Mouse (Mus musculus) heart, postnatal 10 days (tissue): ENCODE measurements around the gene Vps45. TPM values are rescaled to one million over a fixed set of nuclear protein-coding genes. Genes with fewer than 3 reads are reported as not detected.
"Not testable (repeated sequence)": the region's sequence is repeated elsewhere in the genome, so short reads cannot be mapped to it uniquely, and the experiment has no call there.

Source experiments
- DNase-seq, 2 experiments: peaks; one replicate each; pipeline ENCODE4 v3.0.0; 2021
- intact Hi-C: fragments of 180-260 bp; cut with DNase I; formaldehyde crosslinking; loops from one replicate; pipeline ENCODE4 v1.15.1; 2025
- total RNA-seq, 2 experiments: library from RNA; stranded (reverse); gene quantifications; 2 replicates each; pipeline ENCODE4 v1.2.3; 2021

The Vps45 gene
- total RNA-seq, 2 experiments from 2014 or later: 24.7 to 34.4 TPM

- DNase-seq: peak; percentile 83 to 85
- intact Hi-C loops: no loop called here
Observed at GRCm38 (mm10) chr3:95985209-95986000, 72.9 kb downstream of the Vps45 start.

DNA sequence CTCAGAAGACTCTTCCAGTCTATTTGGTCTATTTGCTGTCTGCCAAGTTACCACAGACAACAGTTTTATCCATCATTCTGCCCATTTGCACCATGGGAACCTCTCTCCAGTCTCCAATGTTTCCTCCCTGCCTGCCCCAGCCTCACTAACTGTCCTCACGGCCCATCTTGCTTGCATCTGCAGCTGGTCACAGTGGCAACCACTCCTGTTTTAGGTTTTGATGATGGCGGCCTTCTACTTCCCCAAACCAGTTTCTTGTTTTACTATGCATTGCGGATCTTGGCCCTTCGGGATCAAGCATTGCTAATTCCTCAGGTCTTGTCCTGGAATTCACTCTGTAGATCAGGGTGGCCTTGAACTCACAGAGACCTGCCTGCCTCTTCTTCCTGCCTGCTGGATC lies 76.1 kb downstream of the Vps45 start:
- intact Hi-C loops: no loop called here
- no peak for DNase-seq

- intact Hi-C loops: no loop called here
- no peak for DNase-seq
Observed at GRCm38 (mm10) chr3:95980276-95980970, 77.8 kb downstream of the Vps45 start.

DNA sequence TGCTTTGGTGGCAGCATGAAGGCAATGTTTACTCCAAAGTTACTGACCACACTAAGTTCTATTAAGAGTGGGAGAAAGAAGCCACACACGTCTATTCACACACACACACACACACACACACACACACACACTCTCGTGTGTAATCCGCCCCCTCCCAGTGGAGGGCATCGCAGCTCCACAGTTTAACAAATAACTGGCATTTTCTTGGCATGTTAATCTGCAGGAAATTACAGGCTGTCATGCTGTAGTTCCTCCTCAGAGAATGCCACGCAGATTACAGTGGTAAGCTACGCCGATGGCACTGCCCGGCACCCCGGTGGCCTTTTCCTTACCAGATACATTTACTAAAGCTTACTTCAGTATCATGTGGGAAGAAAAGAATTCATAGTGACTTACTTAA lies 80.0 kb downstream of the Vps45 start:
- intact Hi-C loops: no loop called here

DNA sequence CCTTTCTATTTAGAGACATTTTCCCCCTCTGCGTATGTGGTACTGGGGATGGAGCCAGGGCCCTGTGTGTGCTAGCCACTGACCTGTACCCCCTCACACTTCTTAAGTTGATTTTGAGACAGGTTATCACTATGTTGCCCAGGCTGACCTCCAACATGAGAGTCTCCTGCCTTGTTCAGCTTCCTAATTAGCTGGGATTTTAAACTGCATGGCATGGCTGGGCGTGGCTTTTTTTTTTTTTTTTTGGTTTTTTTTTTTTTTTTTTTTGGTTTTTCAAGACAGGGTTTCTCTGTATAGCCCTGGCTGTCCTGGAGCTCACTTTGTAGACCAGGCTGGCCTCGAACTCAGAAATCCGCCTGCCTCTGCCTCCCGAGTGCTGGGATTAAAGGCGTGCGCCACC lies 80.7 kb downstream of the Vps45 start:
- intact Hi-C loops, DNase-seq: not testable (repeated sequence)

More for the DNA sequence above, 80.0 kb downstream of the Vps45 start:
- DNase-seq: no peak

DNA sequence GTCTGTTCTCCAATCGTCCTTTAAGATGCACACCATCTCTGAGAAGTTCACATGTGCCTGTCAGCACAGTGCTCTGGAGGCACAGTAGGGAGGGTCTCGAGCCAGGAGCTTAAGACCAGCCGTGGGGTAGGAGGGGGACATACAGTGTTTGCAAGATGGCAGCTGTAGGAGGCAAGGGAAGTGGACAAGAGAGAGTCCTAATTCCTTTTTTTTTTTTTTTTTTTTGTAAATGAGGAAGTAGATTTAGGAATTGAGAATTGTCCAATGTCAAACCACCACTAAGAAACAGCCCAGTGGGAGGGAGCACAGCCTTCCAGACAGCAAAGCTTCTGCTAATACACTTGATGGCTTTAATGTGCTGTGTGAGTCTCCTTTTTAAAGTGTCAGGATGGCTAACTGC lies 81.2 kb downstream of the Vps45 start:
- no peak for DNase-seq
- intact Hi-C loops: no loop called here

DNA sequence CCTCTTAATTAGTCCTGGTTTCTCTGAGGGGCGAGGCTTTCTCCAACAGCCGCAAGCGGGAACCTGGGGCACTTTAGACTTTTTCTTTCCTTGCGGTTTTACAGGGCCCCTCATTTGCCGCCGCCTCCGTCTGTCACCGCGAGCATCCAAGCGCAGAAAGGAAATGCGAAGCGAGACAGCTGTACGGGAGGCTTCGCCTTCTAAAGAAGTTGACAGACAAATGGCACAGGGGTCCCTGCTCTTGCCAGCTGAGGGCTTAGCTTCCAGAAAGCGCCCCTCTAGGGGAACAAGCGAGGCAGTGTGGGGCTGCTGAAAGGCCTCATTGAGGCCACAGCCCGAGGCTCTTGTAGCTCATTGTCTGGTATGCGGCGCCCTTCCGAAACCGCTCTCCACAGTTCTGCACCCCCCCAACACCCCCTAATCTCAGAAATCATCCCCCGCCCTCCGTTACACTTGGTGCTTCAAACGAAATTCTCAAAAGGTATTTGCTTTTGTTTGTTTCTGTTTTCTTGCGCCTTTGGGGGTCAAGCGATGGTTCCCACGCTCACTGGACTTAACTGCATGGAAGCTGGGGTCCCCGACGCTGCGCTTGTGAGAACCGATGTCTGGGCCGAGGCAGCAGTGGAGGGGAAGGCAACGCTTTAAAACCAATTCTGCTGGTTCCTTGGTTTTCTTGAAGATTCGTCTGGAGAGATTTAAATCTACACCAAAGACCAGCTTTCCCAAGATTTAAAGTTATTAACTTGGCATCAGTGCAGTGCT lies 85.2 kb downstream of the Vps45 start:
- no peak for DNase-seq
- intact Hi-C loops: no loop called here

DNA sequence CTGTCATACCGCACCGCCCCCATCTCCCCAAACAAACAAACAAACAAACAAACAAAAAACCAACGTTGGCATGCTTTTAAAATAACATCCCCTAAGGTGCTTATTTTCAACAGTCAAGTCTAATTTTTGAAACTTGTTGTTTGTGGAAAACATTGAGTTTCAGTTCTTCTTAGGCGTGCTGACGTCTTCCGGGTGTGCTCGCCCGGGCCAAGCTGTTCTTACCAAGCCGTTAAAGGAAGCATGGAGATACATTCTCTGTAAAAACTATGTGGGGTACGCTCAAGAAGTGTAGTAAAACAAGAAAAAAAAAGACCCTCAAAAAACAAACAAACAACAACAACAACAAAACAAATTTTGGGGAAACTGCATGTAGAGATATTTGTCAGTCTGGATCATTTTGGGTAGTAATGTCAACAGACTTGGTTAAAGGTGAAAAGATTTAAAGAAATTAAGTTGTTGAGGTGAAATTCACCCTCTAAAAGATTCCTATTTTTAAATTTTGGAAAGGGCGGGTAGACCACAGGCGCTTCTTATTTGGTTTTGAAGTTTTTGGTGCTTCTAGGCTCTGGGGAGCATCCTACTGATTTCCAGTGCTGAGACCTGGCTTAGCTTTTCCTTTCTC lies 85.9 kb downstream of the Vps45 start:
- DNase-seq: no peak
- intact Hi-C loops: no loop called here

- DNase-seq, intact Hi-C loops: not testable (repeated sequence)
Observed at GRCm38 (mm10) chr3:95970661-95971060, 87.6 kb downstream of the Vps45 start.

DNA sequence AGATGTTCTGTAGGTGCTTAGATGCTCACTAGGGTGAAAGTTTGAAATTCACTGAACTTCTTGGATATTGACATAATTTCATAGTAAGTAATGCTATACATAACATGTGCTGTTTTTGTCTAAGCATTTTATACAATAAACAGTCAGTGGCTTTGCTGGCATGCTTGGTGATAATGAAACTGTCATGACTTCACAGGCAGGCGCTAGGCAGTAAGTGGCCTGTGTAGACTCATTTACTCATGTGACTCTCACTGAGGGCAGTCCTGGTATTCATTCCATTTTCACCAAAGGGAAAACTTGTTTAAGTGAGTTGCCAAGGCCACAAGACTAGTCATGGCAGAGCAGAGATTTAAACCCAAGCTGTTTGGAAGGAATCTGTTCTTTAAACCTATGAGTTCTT lies 89.0 kb downstream of the Vps45 start:
- intact Hi-C loops: no loop called here
- DNase-seq: no peak

DNA sequence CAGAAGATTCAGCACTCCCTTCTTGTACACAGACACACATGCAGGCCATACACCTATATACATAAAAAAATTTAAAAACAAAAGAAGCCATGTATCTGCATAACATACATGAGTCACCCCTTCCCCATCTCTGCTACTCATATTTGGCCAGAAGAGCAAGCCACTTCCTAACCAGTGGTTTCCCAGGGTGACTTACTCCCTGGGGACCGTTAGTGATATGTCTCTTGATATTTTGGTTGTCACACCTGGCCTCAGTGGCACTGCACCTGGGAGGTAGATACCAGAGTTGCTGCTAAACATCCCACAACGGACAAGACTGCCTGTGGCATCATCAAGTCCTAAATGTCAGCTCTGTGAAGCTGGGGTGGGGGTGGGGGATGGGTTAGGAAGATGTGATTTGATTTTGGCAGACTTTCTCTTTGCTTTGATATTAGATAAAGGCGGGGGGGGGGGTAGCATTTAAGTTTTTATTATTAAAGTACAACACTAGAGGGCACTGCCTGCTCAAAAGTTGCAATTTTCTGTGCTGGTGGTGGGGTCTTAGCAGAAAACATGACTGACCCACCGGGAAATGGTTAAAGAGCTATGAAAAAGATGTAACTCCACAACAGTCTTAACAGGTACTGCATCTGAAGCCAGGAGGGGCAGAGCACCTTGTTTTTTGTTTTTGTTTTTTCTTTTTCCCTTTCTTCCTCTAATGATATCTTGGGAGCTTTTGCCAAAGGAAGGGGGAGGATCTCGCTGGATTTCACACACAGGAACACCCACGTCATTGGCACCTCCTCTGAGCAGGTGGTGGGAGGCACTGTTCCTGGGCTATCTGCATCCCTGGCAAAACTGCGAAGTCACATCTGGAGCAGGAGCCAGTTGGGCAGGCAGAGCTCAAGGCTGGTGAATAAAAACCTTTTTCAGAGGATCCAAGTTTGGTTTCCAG lies 92.5 kb downstream of the Vps45 start:
- DNase-seq: peak; percentile 48 to 69
- intact Hi-C loops: loop anchor here (1.0 to 2.0 kb wide), 3 partner anchors 27 to 181 kb away; no protein-coding TSS in a partner anchor

DNA sequence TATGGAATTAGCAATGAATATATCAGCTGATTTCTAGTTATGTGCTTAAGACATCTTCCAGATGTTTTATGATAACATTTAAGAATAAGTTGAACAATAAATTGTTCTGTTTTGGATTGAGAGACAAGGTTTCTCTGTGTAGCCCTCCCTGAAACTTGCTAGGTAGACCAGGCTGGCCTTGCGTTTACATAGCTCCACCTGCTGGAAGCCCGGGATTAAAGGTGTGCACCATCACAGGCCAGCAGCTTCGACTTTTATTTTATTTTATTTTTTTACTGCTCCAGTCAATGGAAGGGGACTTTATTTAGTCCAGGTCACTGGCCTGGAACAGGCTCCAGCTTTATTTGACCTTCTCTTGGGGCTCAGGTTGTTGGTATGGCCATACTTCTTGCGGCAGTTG lies 94.6 kb downstream of the Vps45 start:
- DNase-seq: no peak
- intact Hi-C loops: loop anchor here (2.0 to 5.0 kb wide), 2 partner anchors 25 to 81 kb away; partner anchors contain the start of gene Ciart

DNA sequence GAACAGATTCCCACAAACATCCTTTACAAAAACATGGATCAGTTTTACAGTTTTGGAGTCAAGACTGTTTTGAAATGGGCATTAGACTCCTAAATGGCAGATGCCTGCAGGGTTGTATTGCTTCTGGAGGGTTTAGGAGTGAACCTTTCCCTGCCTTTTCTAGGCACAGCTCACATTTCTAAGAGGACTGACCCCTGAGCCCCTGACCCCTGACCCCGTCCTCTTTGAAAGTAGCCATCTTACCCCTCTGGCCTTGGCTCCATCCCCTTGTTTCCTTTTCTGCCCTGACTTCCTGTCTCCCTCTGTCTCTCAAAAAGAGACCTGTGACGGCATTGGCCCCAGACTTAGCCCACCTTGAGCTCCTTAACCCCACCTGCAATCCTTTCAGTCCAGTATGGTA lies 95.0 kb downstream of the Vps45 start:
- DNase-seq: no peak
- intact Hi-C loops: loop anchor here (5.0 kb wide), 1 partner anchor 81 kb away; the partner anchor contains the start of gene Ciart

DNA sequence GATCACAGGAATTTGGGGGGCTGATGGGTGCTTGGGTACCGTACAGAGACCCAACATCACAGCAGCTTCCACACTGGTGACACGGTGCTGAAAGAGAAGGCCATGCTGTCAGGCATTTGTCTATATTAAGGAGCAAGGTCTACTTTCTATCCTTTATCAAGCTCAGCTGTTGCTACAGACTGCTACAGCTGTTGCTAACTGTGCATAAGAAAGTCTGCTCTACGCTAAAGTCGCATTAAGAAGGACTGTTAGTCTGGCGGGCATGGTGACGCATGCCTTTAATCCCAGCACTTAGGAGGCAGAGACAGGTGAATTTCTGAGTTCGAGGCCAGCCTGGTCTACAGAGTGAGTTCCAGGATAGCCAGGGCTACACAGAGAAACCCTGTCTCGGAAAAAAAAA lies 96.1 kb downstream of the Vps45 start:
- not testable (repeated sequence) for DNase-seq
- intact Hi-C loops: loop anchor here (5.0 kb wide), 1 partner anchor 80 kb away; the partner anchor contains the start of gene Ciart

GRCm38 (mm10) chr3:95959807-95960206 lies 98.5 kb downstream of the Vps45 start:
- intact Hi-C loops: loop anchor here (2.0 to 5.0 kb wide), 2 partner anchors 78 to 99 kb away; partner anchors contain the start of gene Ciart
- DNase-seq: no peak

GRCm38 (mm10) chr3:95959082-95959481 lies 99.2 kb downstream of the Vps45 start:
- intact Hi-C loops: no loop called here

GRCm38 (mm10) chr3:95957359-95958148 lies 100.7 kb downstream of the Vps45 start:
- DNase-seq: peak; percentile 81 to 83
- intact Hi-C loops: loop anchor here (2.0 kb wide), 1 partner anchor 29 kb away; the partner anchor contains the start of gene Anp32e

More at GRCm38 (mm10) chr3:95959082-95959481, 99.2 kb downstream of the Vps45 start:
- peak in 1 of 2 experiments; percentile 61 for DNase-seq

DNA sequence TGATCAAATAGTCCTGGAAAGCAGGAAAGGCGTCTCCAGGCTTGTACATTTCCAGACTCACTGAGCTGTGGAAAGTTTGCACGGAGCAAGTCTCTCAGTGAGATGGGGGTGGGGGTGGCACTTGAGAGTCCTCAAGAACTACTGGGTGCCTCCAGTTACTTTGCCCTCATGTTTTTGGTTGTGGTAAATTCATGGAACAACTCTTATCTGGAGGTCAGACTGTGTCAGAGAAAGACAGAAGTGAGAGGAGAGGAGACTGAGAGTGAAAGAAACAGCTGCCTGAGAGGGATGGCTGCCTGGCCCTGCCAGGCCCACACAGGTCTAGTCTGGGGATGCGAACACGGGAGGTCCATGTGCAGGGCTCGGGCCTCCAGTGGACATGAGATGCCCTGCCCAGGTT lies 102.9 kb downstream of the Vps45 start:
- DNase-seq: no peak
- intact Hi-C loops: no loop called here
